In genomic region chr15:61608301-61608731, GRCm38 (mm10) we compare ENCODE assay signal across 15 mouse cellular contexts.
DNase-seq lines count a peak whose midpoint lies in the region; ATAC-seq and TF ChIP-seq lines count a peak whose summit lies in the region.
"Had no signal": no experiment of that assay in that cellular context is flagged by ENCODE, and none has a peak within 500 bp of the region (broad histone marks: within the 10 kb centered on the region; RNA-seq: fewer than 3 reads in every experiment).

No protein-coding gene starts in this region.

- no peak overlapping the region for H3K4me2 ChIP-seq in lung, embryonic 15.5 days
- H3K4me2 ChIP-seq: embryonic facial prominence, embryonic 12.5 days; limb, embryonic 13.5 days had no signal

- WGBS in kidney, adult 2 months: 56% methylated on average over 6 of the region's 6 CpGs
- 17% methylated on average over 6 of the region's 6 CpGs for WGBS in lung, embryonic 15.5 days
- WGBS in forebrain, embryonic 10.5 days: 83% methylated on average over 6 of the region's 6 CpGs

- peak; percentile 70; the same call in 1 of the 2 replicates for ATAC-seq in lung, embryonic 15.5 days (ENCODE audit: borderline replicate concordance, extremely low read depth, low FRiP score, low TSS enrichment)
- no peak for ATAC-seq in cerebellum, adult (ENCODE audit: insufficient number of reproducible peaks, low FRiP score, low TSS enrichment)
- ATAC-seq: intestine, postnatal 0 days had no signal

- peak; percentile 8 for DNase-seq in kidney, adult 2 months
- DNase-seq in kidney, adult 11 months: no peak
- DNase-seq in 3T3-L1 (ENCODE audit: low read depth, low spot score): peak; percentile 94
- DNase-seq in NIH3T3 (ENCODE audit: low read depth): peak; percentile 91
- DNase-seq in forebrain, embryonic 10.5 days (ENCODE audit: extremely low spot score, low spot score): no peak
- DNase-seq in thymus, postnatal 4 days: no peak
- DNase-seq: cerebellum, adult 2 months; right cerebral cortex, adult 18-20 months; thymus, postnatal 36 days had no signal

- TF ChIP-seq POLR2A in kidney, adult 2 months (IDR thresholded peaks at IDR 0.05; ENCODE audit: low read depth, low read length): no peak

- no peaks in the 10 kb centered on the region for H3K36me3 ChIP-seq in kidney, adult 2 months (ENCODE audit: control insufficient read depth, insufficient read depth, low read length)
- H3K36me3 ChIP-seq in lung, embryonic 15.5 days: no peaks in the 10 kb centered on the region
- no peaks in the 10 kb centered on the region for H3K36me3 ChIP-seq in forebrain, embryonic 10.5 days (replicated peaks)
- H3K36me3 ChIP-seq: embryonic facial prominence, embryonic 12.5 days; limb, embryonic 13.5 days; midbrain, embryonic 10.5 days had no signal

- no peaks in the 10 kb centered on the region for H3K27me3 ChIP-seq in kidney, adult 2 months (replicated peaks; ENCODE audit: control insufficient read depth, insufficient read depth, low read length)
- no peaks in the 10 kb centered on the region for H3K27me3 ChIP-seq in lung, embryonic 15.5 days
- H3K27me3 ChIP-seq in forebrain, embryonic 10.5 days (ENCODE audit: poor library complexity, severe bottlenecking): no peaks in the 10 kb centered on the region
- H3K27me3 ChIP-seq: embryonic facial prominence, embryonic 12.5 days; limb, embryonic 13.5 days had no signal

- no peaks in the 10 kb centered on the region for H3K4me1 ChIP-seq in kidney, adult 2 months (ENCODE audit: control insufficient read depth, insufficient read depth, low read length)
- H3K4me1 ChIP-seq in lung, embryonic 15.5 days: peaks cover 30% of the 10 kb centered on the region
- 0 out of 2 replicates have a peak, but pooled peaks cover 3% of the 10 kb centered on the region for H3K4me1 ChIP-seq in forebrain, embryonic 10.5 days
- H3K4me1 ChIP-seq: embryonic facial prominence, embryonic 12.5 days; limb, embryonic 13.5 days; midbrain, embryonic 10.5 days had no signal

- no peak overlapping the region for H3K9ac ChIP-seq in lung, embryonic 15.5 days
- H3K9ac ChIP-seq: embryonic facial prominence, embryonic 12.5 days; limb, embryonic 13.5 days had no signal

- H3K27ac ChIP-seq in kidney, adult 2 months (ENCODE audit: insufficient read depth, low read depth, low read length): no peak overlapping the region
- H3K27ac ChIP-seq in lung, embryonic 15.5 days: peak overlapping the region; percentile 38
- H3K27ac ChIP-seq in forebrain, embryonic 10.5 days: no peak overlapping the region
- H3K27ac ChIP-seq: embryonic facial prominence, embryonic 12.5 days; limb, embryonic 13.5 days; midbrain, embryonic 10.5 days had no signal

- no peak for TF ChIP-seq CTCF in kidney, adult 2 months (conservative IDR thresholded peaks at IDR 0.05; ENCODE audit: insufficient read depth, insufficient read length, low read depth, low read length)

- no peaks in the 10 kb centered on the region for H3K9me3 ChIP-seq in lung, embryonic 15.5 days
- no peaks in the 10 kb centered on the region for H3K9me3 ChIP-seq in forebrain, embryonic 10.5 days
- H3K9me3 ChIP-seq: embryonic facial prominence, embryonic 12.5 days; limb, embryonic 13.5 days; midbrain, embryonic 10.5 days had no signal

- H3K4me3 ChIP-seq in kidney, adult 2 months (ENCODE audit: insufficient read depth, low read depth, low read length): no peak overlapping the region
- H3K4me3 ChIP-seq in lung, embryonic 15.5 days: no peak overlapping the region
- no peak overlapping the region for H3K4me3 ChIP-seq in forebrain, embryonic 10.5 days
- H3K4me3 ChIP-seq: embryonic facial prominence, embryonic 12.5 days; limb, embryonic 13.5 days; midbrain, embryonic 10.5 days had no signal

Comparison
In these comparisons a context has a peak if more than half of its experiments do, and no peak if none do; other contexts are left out.
1. DNase-seq: peak in kidney, adult 2 months (single experiment), 3T3-L1 (single experiment) and NIH3T3 (single experiment); none in kidney, adult 11 months (single experiment), forebrain, embryonic 10.5 days (single experiment) and thymus, postnatal 4 days (single experiment).